Mouse (Mus musculus) embryonic fibroblast, embryonic 13.5 days (primary cell): ENCODE measurements at regions not wholly inside any gene's neighbourhood (a gene's known extent, or its start where the extent isn't known, plus 50 kb on each side); places are given as distances from the start of the nearest gene placed in this dataset.

Source experiments
- CTCF ChIP-seq: IDR thresholded peaks from 2 replicates; pipeline ENCODE4 v1.5.1; 2011; ENCODE audit warnings: mild to moderate bottlenecking, control low read depth, low read length, moderate library complexity, borderline replicate concordance; ENCODE audit not compliant: insufficient read depth
- POLR2A ChIP-seq: IDR thresholded peaks from 2 replicates; pipeline ENCODE4 v1.6.1; 2011; ENCODE audit warnings: low read depth, mild to moderate bottlenecking, control low read depth, low read length, moderate library complexity

DNA sequence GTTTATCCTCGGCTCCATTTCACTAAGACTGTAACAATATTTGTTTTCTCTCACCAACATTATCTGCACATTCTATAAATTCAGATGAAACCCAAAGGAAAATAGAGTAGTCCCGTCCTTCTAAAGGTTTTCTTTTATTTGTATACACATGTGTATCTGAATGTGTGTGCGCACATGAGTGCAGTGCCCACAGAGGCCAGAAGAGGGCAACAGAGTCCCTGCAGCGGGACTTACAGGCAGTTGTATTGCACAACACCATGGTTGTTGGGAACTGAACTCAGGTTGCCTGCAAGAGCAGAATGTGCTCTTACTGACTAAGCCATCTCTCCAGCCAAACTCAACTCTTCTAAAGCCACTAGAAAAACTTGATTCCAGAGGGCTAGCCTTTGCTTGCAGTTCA is 484.4 kb upstream of the Auts2 start:
- no peak for TF ChIP-seq POLR2A
- TF ChIP-seq CTCF = no peak
